Mouse (Mus musculus) ovary, adult 2 months (tissue): ENCODE measurements around the gene Csf2rb2. TPM values are rescaled to one million over a fixed set of nuclear protein-coding genes. Genes with fewer than 3 reads are reported as not detected.

ENCODE experiments used
- polyA plus RNA-seq: library from polyadenylated mRNA; depleted of rRNA; stranded (reverse); fragments of >200 nt; gene quantifications from 2 replicates; pipeline ENCODE4 v1.2.3, GENCODE M21; 2012; rRNA removed

Csf2rb2 gene
- 8.8 and 9.3 TPM in 2 replicates for polyA plus RNA-seq

GRCm38 (mm10) chr15:78305341-78305933, at the start of gene Csf2rb2:
TSS of gene Csf2rb2 (minus strand) at chr15:78305721.

GRCm38 (mm10) chr15:78325671-78326339, 20.3 kb upstream of the Csf2rb2 start, which contains the start of gene Csf2rb:
TSS of gene Csf2rb (plus strand) at chr15:78325752.

GRCm38 (mm10) chr15:78244695-78245492, 60.6 kb downstream of the Csf2rb2 start, which contains the start of gene Ncf4:
TSS of gene Ncf4 (plus strand) at chr15:78244801.

Other genes with a start within 250 kb of the Csf2rb2 start
- gene Cacng2, start 185.7 kb downstream of the Csf2rb2 start, polyA plus RNA-seq: not detected in 2 replicates
- gene Ift27, start 131.6 kb downstream of the Csf2rb2 start, polyA plus RNA-seq: 62.3 and 76.5 TPM in 2 replicates
- not detected in 2 replicates for gene Pvalb, start 99.3 kb downstream of the Csf2rb2 start, polyA plus RNA-seq
- gene Ncf4, start 60.9 kb downstream of the Csf2rb2 start, polyA plus RNA-seq: 4.9 and 5.8 TPM in 2 replicates
- gene Csf2rb, start 20.0 kb upstream of the Csf2rb2 start, polyA plus RNA-seq: 11.4 and 11.6 TPM in 2 replicates
- not detected in 2 replicates for gene Tex33, start 90.2 kb upstream of the Csf2rb2 start, polyA plus RNA-seq
- 255 and 260 TPM in 2 replicates for gene Tst, start 100.2 kb upstream of the Csf2rb2 start, polyA plus RNA-seq
- gene Mpst, start 100.7 kb upstream of the Csf2rb2 start, polyA plus RNA-seq: 252 and 268 TPM in 2 replicates
- 438 and 485 TPM in 2 replicates for gene Kctd17, start 122.8 kb upstream of the Csf2rb2 start, polyA plus RNA-seq
- gene Tmprss6, start 162.9 kb upstream of the Csf2rb2 start, polyA plus RNA-seq: 2.8 and 4.7 TPM in 2 replicates
- 5.2 and 5.4 TPM in 2 replicates for gene Il2rb, start 189.6 kb upstream of the Csf2rb2 start, polyA plus RNA-seq
- gene C1qtnf6, start 225.7 kb upstream of the Csf2rb2 start, polyA plus RNA-seq: 174 and 185 TPM in 2 replicates
- 1.6 and 4.0 TPM in 2 replicates for gene Sstr3, start 239.0 kb upstream of the Csf2rb2 start, polyA plus RNA-seq